Mouse (Mus musculus) limb, embryonic 10.5 days (tissue): ENCODE measurements around the gene Pde8b. TPM values are rescaled to one million over a fixed set of nuclear protein-coding genes. Genes with fewer than 3 reads are reported as not detected.

Source experiments
- DNase-seq: peaks from one replicate; pipeline ENCODE4 v3.0.0-alpha.2; 2017; ENCODE audit warnings: low spot score
- H3K27ac ChIP-seq: fragments of 300-500 bp; sonication (generic); 2 replicates; pipeline ENCODE4 v1.5.1; 2016; ENCODE audit warnings: mild to moderate bottlenecking
- H3K27me3 ChIP-seq: fragments of 300-500 bp; sonication (generic); 2 replicates; pipeline ENCODE4 v1.6.1; 2016; ENCODE audit warnings: low read depth, mild to moderate bottlenecking; ENCODE audit not compliant: poor library complexity, severe bottlenecking
- H3K36me3 ChIP-seq: fragments of 300-500 bp; sonication (generic); 2 replicates; pipeline ENCODE4 v1.6.1; 2016; ENCODE audit warnings: mild to moderate bottlenecking, moderate library complexity
- H3K4me1 ChIP-seq: fragments of 300-500 bp; sonication (generic); 2 replicates; pipeline ENCODE4 v1.6.1; 2016
- H3K4me3 ChIP-seq: fragments of 300-500 bp; sonication (generic); 2 replicates; pipeline ENCODE4 v1.5.1; 2016; ENCODE audit warnings: mild to moderate bottlenecking, moderate library complexity
- H3K9me3 ChIP-seq: fragments of 300-500 bp; sonication (generic); replicated peaks from 2 replicates; pipeline ENCODE4 v1.6.1; 2016; ENCODE audit warnings: mild to moderate bottlenecking
- WGBS: fragments of 180-500 bp; shearing (Covaris S2); methylation state at CpG from one replicate; pipeline ENCODE4 v1.1.7; 2016; 5-methylcytosine and 5-hydroxymethylcytosine counted together
- polyA plus RNA-seq: library from polyadenylated mRNA; unstranded; fragments of >200 nt; fragmentation: Nextera tagmentation; extraction: Ambion mirVana; gene quantifications from 2 replicates; pipeline ENCODE4 v1.2.1, GENCODE M21; 2016

Gene Pde8b
- polyA plus RNA-seq, 1 experiment from 2014 or later, result 0.79 TPM

DNA sequence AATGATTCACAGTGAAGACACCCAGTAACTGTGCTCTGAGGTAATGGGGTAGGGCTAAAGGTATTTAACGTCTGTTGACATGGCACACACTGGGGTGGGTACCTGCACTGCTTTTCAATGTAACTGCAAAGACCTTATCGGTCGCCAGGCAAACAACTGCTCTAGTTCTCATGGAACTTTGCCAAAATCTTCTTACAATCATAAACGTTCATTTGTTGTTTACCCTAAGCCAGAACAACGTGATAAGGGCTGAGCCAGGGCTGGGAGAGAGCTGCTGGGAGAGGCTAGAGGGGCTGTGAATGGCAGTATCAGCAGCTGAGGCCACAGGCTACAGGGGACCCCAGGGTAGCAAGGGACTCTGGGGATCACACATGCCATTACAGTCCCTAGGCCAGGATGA, 136.4 kb downstream of the Pde8b start:
- DNase-seq, result no peak
- Histone ChIP-seq H3K4me3 (no peak overlapping the region), H3K4me1 (no peaks in the 10 kb centered on the region), H3K27me3 (no peaks in the 10 kb centered on the region), H3K9me3 (no peaks in the 10 kb centered on the region), H3K36me3 (no peaks in the 10 kb centered on the region), H3K27ac (no peak overlapping the region)
- 78% methylated on average over 5 of the region's 5 CpGs for WGBS

DNA sequence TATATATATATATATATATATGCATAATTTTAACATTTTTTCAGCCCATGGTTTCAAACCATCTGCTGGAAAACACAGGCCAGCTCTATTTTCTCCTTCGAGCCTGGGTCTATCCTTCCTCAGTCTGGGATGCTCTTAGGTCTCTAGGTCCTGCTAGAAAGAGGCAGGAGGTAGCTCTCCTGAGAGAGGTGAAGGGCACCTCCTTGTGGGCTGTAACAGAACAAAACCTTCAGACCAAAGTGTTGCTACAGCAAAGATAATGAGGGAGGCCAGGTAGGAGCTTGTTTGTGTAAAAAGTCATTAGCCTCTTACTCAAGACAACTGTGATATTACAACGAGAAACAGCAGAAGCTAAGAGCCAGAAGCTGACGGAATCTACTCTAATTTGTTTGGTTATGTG, 140.6 kb downstream of the Pde8b start:
- H3K4me1 ChIP-seq, result no peaks in the 10 kb centered on the region
- no peaks in the 10 kb centered on the region for H3K9me3 ChIP-seq
- no peak overlapping the region for H3K27ac ChIP-seq
- DNase-seq, result no peak
- H3K4me3 ChIP-seq, result no peak overlapping the region
- H3K27me3 ChIP-seq, result no peaks in the 10 kb centered on the region
- H3K36me3 ChIP-seq, result no peaks in the 10 kb centered on the region
- WGBS, result 56% methylated on average over 3 of the region's 3 CpGs

DNA sequence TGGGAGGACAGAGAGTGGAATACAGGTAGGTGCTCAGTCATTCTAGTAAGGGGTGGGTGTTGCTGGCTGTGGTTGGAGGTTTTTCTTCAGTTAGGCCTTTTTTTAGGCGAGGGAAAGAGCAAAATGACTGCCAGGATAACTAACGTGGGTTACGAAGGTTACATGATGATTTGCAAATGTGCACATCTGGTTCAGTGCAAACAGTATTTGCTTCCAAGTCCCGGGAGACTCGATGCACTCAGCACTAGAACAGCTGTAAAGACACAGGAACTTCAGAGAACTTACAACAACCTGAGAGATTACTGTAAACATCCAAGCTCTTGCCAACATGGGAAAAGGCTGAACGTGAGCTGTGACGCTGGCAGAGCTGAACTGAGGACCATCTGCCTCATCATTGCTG, 142.1 kb downstream of the Pde8b start:
- Histone ChIP-seq H3K9me3 (no peaks in the 10 kb centered on the region), H3K27ac (no peak overlapping the region), H3K4me3 (no peak overlapping the region), H3K4me1 (no peaks in the 10 kb centered on the region), H3K36me3 (no peaks in the 10 kb centered on the region), H3K27me3 (no peaks in the 10 kb centered on the region)
- WGBS, result 69% methylated on average over 7 of the region's 7 CpGs
- no peak for DNase-seq

DNA sequence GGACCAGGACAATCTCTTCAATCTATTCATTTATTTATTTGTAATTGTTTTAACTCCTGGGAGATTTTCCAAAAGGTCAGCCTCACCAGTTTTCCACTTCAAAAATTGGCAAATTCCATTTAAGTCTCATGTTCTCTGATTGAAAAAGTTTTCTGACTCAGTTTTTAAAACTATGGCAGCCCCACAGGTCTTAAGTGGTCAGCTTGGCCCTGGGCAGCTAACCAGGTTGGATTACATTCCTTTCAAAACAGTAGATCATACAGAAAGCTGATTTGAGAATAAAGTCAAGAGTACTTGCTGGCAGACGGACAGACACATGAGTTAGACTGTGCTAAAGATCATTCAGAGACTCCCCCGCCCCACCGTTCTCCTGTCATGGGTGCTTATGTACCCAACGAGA, 145.3 kb downstream of the Pde8b start:
- 85% methylated on average over 4 of the region's 4 CpGs for WGBS

DNA sequence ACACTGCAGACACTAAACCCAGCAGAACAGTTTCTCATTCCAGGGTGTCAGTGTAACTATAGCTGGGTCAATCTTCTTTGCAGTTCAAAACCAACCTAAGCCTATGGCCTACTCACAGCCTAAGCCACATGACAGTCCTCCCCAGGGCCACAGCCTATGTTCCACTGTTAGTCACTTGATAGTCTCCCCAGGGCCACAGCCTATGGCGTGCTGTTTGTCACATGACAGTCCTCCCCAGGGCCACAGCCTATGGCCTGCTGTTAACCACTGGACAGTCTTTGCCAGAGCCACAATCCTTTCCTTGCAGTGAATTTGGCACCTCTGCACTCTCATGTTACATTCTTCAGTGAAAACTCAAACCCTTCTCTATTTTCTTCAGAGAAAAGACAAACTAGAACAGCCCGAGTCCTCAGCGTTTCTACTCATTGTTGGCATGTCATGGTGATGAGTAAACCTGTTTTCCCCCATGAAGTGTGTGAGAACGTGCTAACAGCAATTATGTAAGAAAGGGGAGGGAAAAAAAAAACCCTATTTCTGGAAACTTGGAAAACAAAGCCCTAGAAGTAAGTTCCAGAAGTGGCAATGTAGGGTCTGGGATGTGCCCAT, 147.0 kb downstream of the Pde8b start:
- Histone ChIP-seq H3K4me1 (peaks cover 7% of the 10 kb centered on the region; the same call in 1 of the 2 replicates), H3K27me3 (no peaks in the 10 kb centered on the region), H3K36me3 (no peaks in the 10 kb centered on the region), H3K27ac (no peak overlapping the region), H3K4me3 (no peak overlapping the region), H3K9me3 (no peaks in the 10 kb centered on the region)
- 84% methylated on average over 4 of the region's 4 CpGs for WGBS
- DNase-seq, result no peak

More for the DNA sequence above, 145.3 kb downstream of the Pde8b start:
- Histone ChIP-seq H3K36me3 (no peaks in the 10 kb centered on the region), H3K4me3 (no peak overlapping the region), H3K27ac (no peak overlapping the region), H3K9me3 (no peaks in the 10 kb centered on the region), H3K4me1 (no peaks in the 10 kb centered on the region), H3K27me3 (no peaks in the 10 kb centered on the region)
- no peak for DNase-seq

DNA sequence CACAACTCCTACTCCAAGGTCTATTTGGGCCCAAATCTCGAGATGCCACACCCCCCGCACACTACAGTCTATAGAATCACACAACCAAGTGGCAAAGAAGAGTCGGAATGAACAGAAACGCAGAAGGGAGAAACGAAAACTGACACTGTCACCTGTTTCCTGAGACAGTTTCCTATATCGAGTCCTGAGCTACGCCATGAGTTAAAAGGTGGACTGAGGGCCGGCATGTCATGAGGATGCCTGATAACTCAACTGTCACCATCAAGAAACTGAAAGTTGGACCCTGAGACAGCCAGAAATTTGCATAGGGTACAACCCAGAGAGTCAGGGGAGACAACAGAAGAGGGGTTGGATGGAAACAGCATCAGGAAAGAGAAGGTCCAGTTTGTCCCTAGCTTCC, 148.8 kb downstream of the Pde8b start:
- Histone ChIP-seq H3K27ac (no peak overlapping the region), H3K9me3 (no peaks in the 10 kb centered on the region), H3K4me3 (no peak overlapping the region), H3K27me3 (no peaks in the 10 kb centered on the region), H3K4me1 (peaks cover 7% of the 10 kb centered on the region; the same call in 1 of the 2 replicates), H3K36me3 (no peaks in the 10 kb centered on the region)
- 87% methylated on average over 8 of the region's 8 CpGs for WGBS
- DNase-seq, result no peak

DNA sequence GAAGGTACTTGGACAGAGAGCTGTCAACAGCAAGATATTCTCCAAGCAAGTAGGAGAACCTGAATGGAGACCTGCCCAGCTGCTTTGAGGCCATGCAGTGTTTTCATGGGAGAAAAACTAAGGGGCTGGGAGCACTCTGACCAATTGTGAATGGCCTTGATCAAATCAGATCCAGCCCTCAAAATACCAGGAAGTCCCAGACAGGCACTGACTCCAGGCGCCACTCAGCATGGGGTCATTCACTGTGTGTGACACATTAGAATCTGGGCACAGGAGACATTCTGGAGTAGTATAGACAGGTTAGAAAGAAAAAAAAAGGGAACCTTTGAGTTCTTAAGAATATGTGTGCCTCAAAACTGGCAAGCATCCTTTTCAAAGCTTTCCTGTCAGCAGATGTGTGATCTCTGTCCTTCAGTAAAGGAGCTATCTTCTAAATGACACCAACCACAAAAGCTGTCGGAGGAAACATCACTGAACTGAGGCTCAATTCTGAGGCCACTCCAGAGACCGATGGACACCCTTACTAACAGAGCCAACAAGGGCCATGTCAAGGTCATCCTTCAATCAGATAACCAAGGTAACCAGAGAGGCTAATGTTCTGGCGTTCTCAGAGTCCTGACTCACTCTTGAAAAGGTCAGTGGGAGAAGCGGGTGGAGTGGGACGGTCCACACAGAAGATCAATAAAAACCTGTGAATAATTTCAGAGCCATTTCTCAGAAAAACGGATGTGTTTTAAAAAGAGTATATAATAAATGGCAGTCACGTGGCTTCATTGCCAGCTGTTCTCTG, 151.0 kb downstream of the Pde8b start:
- 78% methylated on average over 8 of the region's 8 CpGs for WGBS
- no peak overlapping the region for H3K4me3 ChIP-seq
- DNase-seq, result no peak

DNA sequence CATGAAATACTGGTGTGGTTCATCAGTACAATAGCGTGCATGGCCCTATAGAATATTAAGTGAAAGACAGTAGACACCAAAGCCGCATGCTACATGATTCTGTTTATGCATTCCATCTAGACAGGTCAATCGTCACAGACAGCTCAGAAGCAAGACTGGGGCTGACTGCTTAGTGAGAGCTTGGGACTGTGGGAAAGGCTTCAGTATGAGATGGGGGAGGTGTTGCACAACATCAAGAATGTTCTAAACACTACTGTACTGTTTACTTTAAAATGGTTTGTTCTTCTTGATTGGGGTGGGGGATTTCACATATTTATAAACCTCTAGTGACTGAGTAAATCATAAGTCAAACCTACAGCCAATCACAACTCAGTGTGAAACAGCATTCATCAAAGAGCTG, 153.5 kb downstream of the Pde8b start:
- H3K27me3 ChIP-seq, result peaks cover 3% of the 10 kb centered on the region; the same call in 1 of the 2 replicates
- 88% methylated on average over 3 of the region's 3 CpGs for WGBS
- H3K4me1 ChIP-seq, result peaks cover 27% of the 10 kb centered on the region
- H3K9me3 ChIP-seq, result no peaks in the 10 kb centered on the region
- H3K36me3 ChIP-seq, result no peaks in the 10 kb centered on the region
- H3K4me3 ChIP-seq, result no peak overlapping the region
- no peak overlapping the region for H3K27ac ChIP-seq
- DNase-seq, result no peak

More for the DNA sequence above, 151.0 kb downstream of the Pde8b start:
- Histone ChIP-seq H3K36me3 (no peaks in the 10 kb centered on the region), H3K4me1 (peaks cover 22% of the 10 kb centered on the region), H3K27ac (no peak overlapping the region), H3K9me3 (no peaks in the 10 kb centered on the region), H3K27me3 (no peaks in the 10 kb centered on the region)

DNA sequence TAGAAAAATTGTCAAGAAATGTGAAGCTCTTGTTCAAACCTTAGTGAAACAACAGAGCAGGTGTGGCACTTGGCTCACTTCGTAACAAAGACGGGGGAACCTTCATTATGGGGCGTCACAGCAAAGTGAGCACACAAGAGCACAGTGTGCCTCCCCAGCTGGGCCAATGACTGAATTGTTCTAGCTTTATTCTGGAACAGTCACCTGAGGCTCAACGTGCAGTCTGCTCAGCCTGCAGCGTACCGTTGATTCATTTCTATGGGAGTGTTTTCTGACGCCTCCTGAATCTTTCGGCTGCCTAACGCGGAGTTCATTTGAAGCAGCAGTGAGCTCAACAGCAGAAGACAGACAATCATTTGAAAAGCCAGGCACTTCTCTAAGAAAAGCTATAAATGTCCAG, 154.3 kb downstream of the Pde8b start:
- H3K27ac ChIP-seq, result no peak overlapping the region
- H3K27me3 ChIP-seq, result peaks cover 3% of the 10 kb centered on the region; the same call in 1 of the 2 replicates
- peaks cover 34% of the 10 kb centered on the region for H3K4me1 ChIP-seq
- no peaks in the 10 kb centered on the region for H3K36me3 ChIP-seq
- 72% methylated on average over 10 of the region's 10 CpGs for WGBS
- no peak for DNase-seq
- H3K9me3 ChIP-seq, result no peaks in the 10 kb centered on the region
- no peak overlapping the region for H3K4me3 ChIP-seq

DNA sequence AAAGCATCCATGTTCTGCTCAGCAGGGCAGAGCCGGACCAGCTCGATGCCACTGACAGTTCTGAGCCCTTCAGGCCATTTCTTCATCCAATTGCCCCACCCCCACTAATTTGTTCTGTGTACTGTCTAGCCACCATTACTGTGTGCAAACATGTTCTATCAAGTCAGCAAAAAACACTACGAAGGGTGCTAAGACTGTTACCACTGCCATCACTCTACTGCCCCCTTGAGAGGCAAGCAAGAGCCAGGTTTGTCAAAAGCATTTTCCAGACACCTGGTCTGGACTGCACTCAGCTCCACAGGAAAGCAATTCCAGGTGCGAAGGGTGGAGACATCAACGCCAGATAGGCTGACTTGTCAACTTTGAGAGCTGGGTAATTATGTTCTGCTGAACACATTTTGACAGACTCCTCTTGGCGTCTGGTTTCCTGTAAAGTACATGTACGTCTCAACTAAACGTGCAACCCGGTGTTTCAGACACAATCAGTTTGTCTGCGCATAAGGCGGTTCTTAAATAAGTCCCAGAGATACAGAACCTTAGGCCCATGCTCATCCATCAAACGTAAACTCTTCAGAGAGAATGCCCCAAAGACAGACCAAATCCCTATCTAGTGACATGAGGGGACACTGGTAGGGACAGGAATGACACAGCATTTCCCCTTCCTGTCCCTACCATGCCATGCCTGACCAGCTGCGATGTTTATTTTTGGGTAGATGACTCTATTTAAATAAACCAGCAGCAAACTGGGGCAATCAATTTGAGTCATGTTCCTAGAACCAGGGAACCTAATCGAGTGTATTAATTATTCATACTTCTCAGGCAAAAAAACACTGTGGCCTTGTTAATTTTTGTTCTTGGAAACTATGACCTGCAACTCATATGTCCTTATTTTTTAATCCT, 158.3 kb downstream of the Pde8b start:
- H3K4me1 ChIP-seq, result peaks cover 32% of the 10 kb centered on the region
- H3K27ac ChIP-seq, result no peak overlapping the region
- no peaks in the 10 kb centered on the region for H3K36me3 ChIP-seq
- WGBS, result 78% methylated on average over 14 of the region's 14 CpGs
- DNase-seq, result no peak
- peaks cover 3% of the 10 kb centered on the region; the same call in 1 of the 2 replicates for H3K27me3 ChIP-seq
- H3K9me3 ChIP-seq, result no peaks in the 10 kb centered on the region
- no peak overlapping the region for H3K4me3 ChIP-seq

DNA sequence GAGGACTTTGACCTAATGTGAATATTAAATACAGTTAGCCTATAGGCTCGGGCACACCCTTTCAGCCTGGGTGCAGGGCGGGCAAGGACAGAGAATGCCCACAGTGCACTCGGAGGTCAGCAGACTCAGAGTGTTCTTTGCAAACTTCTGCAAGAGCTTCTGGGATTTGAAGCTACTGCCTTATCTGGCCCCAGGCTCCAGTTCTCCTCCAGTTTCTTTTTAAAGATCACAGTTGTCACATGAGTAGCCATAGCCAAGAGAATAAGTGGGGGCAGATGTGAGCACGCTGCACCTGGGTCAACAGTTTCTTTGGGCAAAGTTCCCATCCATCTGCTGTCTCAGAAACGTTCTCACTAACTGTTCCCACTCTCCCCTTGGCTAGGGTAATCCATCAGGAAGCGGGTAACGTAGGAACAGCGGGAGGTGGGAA, 162.8 kb downstream of the Pde8b start:
- no peak for DNase-seq
- WGBS, result 79% methylated on average over 8 of the region's 8 CpGs
- no peak overlapping the region for H3K4me3 ChIP-seq
- H3K4me1 ChIP-seq, result peaks cover 17% of the 10 kb centered on the region
- H3K27ac ChIP-seq, result no peak overlapping the region
- H3K9me3 ChIP-seq, result no peaks in the 10 kb centered on the region
- H3K36me3 ChIP-seq, result no peaks in the 10 kb centered on the region
- no peaks in the 10 kb centered on the region for H3K27me3 ChIP-seq

DNA sequence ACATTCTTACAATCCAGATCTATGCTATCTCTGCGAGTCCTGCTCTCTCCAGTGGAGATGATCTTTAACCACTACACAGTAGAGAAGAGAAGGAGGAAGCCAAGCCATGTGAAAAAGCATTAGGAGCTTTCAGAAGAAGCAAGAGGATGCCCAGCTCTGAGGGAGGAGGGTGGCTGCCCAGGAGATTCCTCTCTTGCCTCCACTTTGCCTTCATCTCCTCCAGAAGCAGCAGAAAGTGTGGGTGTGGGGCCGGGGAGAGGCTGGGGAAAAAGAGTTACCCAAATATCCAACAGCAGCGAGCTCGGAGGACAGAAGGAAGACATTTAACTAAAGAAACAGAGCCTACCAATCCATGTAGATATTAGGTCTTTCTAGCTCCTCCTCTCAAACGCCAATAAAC, 164.1 kb downstream of the Pde8b start:
- 86% methylated on average over 5 of the region's 5 CpGs for WGBS
- no peak overlapping the region for H3K4me3 ChIP-seq

DNA sequence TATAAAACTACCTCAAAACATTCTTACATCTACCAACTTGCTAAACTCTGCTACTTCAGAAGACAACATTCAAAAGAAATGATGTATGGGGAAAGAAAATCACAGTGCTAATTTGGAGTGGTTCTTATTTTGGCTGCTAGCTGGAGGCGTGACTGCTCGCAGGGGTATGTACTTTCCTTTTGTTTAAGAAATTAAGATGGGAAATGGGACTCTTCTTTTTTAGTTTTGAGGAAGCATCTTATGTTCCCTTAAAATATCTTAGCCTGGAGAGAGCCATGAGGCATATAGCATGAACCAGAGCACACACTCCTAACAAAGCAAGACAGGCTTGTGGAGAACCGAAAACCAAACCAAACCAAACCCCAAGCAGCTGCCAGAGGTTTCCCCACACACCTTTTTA, 167.5 kb downstream of the Pde8b start:
- 88% methylated on average over 3 of the region's 3 CpGs for WGBS
- Histone ChIP-seq H3K27ac (no peak overlapping the region), H3K4me1 (0 out of 2 replicates have a peak, but pooled peaks cover 8% of the 10 kb centered on the region), H3K36me3 (no peaks in the 10 kb centered on the region), H3K9me3 (no peaks in the 10 kb centered on the region), H3K27me3 (no peaks in the 10 kb centered on the region), H3K4me3 (no peak overlapping the region)
- no peak for DNase-seq

More for the DNA sequence above, 164.1 kb downstream of the Pde8b start:
- Histone ChIP-seq H3K9me3 (no peaks in the 10 kb centered on the region), H3K36me3 (no peaks in the 10 kb centered on the region), H3K27me3 (no peaks in the 10 kb centered on the region), H3K4me1 (peaks cover 6% of the 10 kb centered on the region), H3K27ac (no peak overlapping the region)
- DNase-seq, result no peak
